Mouse (Mus musculus): ENCODE results near the gene Pomgnt2. TPM values are rescaled to one million over a fixed set of nuclear protein-coding genes. Genes with fewer than 3 reads are reported as not detected.

Gene Pomgnt2
- total RNA-seq, 2 experiments from 2014 or later = 15.9 to 16.6 TPM

- peak; percentile 56 for DNase-seq (ENCODE audit: low spot score)
These were observed 22.5 kb downstream of the Pomgnt2 start for GRCm38 (mm10) chr9:121974141-121974986.

GRCm38 (mm10) chr9:121973207-121973606, 23.7 kb downstream of the Pomgnt2 start:
- DNase-seq (ENCODE audit: low spot score) = peak; percentile 37

- peak; percentile 44 for DNase-seq (ENCODE audit: low spot score)
These were observed 27.0 kb downstream of the Pomgnt2 start for GRCm38 (mm10) chr9:121969841-121970381.

GRCm38 (mm10) chr9:121968258-121968657, 28.7 kb downstream of the Pomgnt2 start:
- peak; percentile 47 for DNase-seq (ENCODE audit: low spot score)

GRCm38 (mm10) chr9:121964941-121965340, 32.0 kb downstream of the Pomgnt2 start:
- no peak for DNase-seq (ENCODE audit: low spot score)

GRCm38 (mm10) chr9:121959966-121960635, 36.8 kb downstream of the Pomgnt2 start:
- no peak for DNase-seq (ENCODE audit: low spot score)

GRCm38 (mm10) chr9:121952596-121952995, 44.3 kb downstream of the Pomgnt2 start:
- no peak for DNase-seq (ENCODE audit: low spot score)

- DNase-seq (ENCODE audit: low spot score) = no peak
These were observed 45.8 kb downstream of the Pomgnt2 start for GRCm38 (mm10) chr9:121951114-121951423.

GRCm38 (mm10) chr9:121950418-121951113, 46.3 kb downstream of the Pomgnt2 start, which contains the start of gene Fam198a:
Fam198a (plus strand) TSS chr9:121950988.
- DNase-seq (ENCODE audit: low spot score) = peak; percentile 63

GRCm38 (mm10) chr9:121948431-121948830, 48.5 kb downstream of the Pomgnt2 start:
- no peak for DNase-seq (ENCODE audit: low spot score)

- DNase-seq (ENCODE audit: low spot score) = peak; percentile 65
These were observed 49.1 kb downstream of the Pomgnt2 start for GRCm38 (mm10) chr9:121947784-121948183.

- no peak for DNase-seq (ENCODE audit: low spot score)
These were observed 53.3 kb downstream of the Pomgnt2 start for GRCm38 (mm10) chr9:121943628-121944027.

GRCm38 (mm10) chr9:121943005-121943404, 53.9 kb downstream of the Pomgnt2 start:
- DNase-seq (ENCODE audit: low spot score) = no peak

GRCm38 (mm10) chr9:121937944-121938355, 59.0 kb downstream of the Pomgnt2 start:
- DNase-seq (ENCODE audit: low spot score) = no peak

- DNase-seq (ENCODE audit: low spot score) = no peak
These were observed 59.5 kb downstream of the Pomgnt2 start for GRCm38 (mm10) chr9:121937451-121937864.

- no peak for DNase-seq (ENCODE audit: low spot score)
These were observed 60.0 kb downstream of the Pomgnt2 start for GRCm38 (mm10) chr9:121936952-121937351.

- DNase-seq (ENCODE audit: low spot score) = no peak
These were observed 62.1 kb downstream of the Pomgnt2 start for GRCm38 (mm10) chr9:121934856-121935255.

Other genes starting within 250 kb of the Pomgnt2 start
- 100 to 1,000 TPM; 123 to 131 TPM for gene Zfp651, start 237.8 kb downstream of the Pomgnt2 start, total RNA-seq (2021)
- gene Klhl40, start 219.5 kb downstream of the Pomgnt2 start, total RNA-seq (2021) = 100 to 1,000 TPM; 121 to 228 TPM
- 100 to 1,000 TPM; 125 to 145 TPM for gene Hhatl, start 204.6 kb downstream of the Pomgnt2 start, total RNA-seq (2021)
- gene Ccdc13, start 157.6 kb downstream of the Pomgnt2 start, total RNA-seq (2021) = under 1 TPM in 1 of 2 experiments, not detected in 1; 0.17 TPM
- gene Higd1a, start 138.7 kb downstream of the Pomgnt2 start, total RNA-seq (2021) = 10 to 100 TPM; 82.9 to 95.7 TPM
- gene Ackr2, start 98.8 kb downstream of the Pomgnt2 start, total RNA-seq (2021) = 1 to 10 TPM in 1 of 2 experiments, under 1 TPM in 1; 0.64 to 1.8 TPM
- not detected for gene Cyp8b1, start 80.8 kb downstream of the Pomgnt2 start, total RNA-seq (2021)
- gene Fam198a, start 46.1 kb downstream of the Pomgnt2 start, total RNA-seq (2021) = under 1 TPM; 0.62 to 0.71 TPM
- gene Snrk, start 120.2 kb upstream of the Pomgnt2 start, total RNA-seq (2021) = 10 to 100 TPM; 45.3 to 58.3 TPM

All from gastrocnemius, adult 18-20 months (tissue).